Mouse (Mus musculus): Measurements from ENCODE around the gene Emsy. TPM values are rescaled to one million over a fixed set of nuclear protein-coding genes. Genes with fewer than 3 reads are reported as not detected.

Gene Emsy
- polyA plus RNA-seq, 1 experiment: 14.8 TPM

GRCm38 (mm10) chr7:98607158-98607557 is 49.4 kb downstream of the Emsy start:
- H3K4me3 ChIP-seq (ENCODE audit: extremely low read depth, insufficient read depth, insufficient read length): no peak overlapping the region
- 75% methylated on average over 4 of the region's 4 CpGs for WGBS
- DNase-seq (ENCODE audit: low read depth in 1 of 2, low spot score in 2 of 2): no peak
- no peak for TF ChIP-seq CTCF (IDR thresholded peaks at IDR 0.05; ENCODE audit: extremely low read depth, insufficient read depth, insufficient read length, insufficient replicate concordance)
- no peak for TF ChIP-seq POLR2A (IDR thresholded peaks at IDR 0.05; ENCODE audit: low read depth, low read length)
- no peaks in the 10 kb centered on the region for H3K27me3 ChIP-seq (ENCODE audit: control insufficient read depth, insufficient read depth, low read length)
- H3K36me3 ChIP-seq (ENCODE audit: control insufficient read depth, insufficient read depth, low read length): peaks cover 8% of the 10 kb centered on the region
- H3K4me1 ChIP-seq (ENCODE audit: control insufficient read depth, insufficient read depth, insufficient read length): no peaks in the 10 kb centered on the region
- no peak overlapping the region for H3K27ac ChIP-seq (ENCODE audit: insufficient read depth, low read length)

GRCm38 (mm10) chr7:98601715-98602114 is 54.9 kb downstream of the Emsy start:
- Histone ChIP-seq H3K36me3 (ENCODE audit: control insufficient read depth, insufficient read depth, low read length) (peaks cover 12% of the 10 kb centered on the region), H3K27ac (ENCODE audit: insufficient read depth, low read length) (no peak overlapping the region), H3K4me1 (ENCODE audit: control insufficient read depth, insufficient read depth, insufficient read length) (no peaks in the 10 kb centered on the region), H3K4me3 (ENCODE audit: extremely low read depth, insufficient read depth, insufficient read length) (no peak overlapping the region), H3K27me3 (ENCODE audit: control insufficient read depth, insufficient read depth, low read length) (no peaks in the 10 kb centered on the region)
- TF ChIP-seq POLR2A (IDR thresholded peaks at IDR 0.05; ENCODE audit: low read depth, low read length) (no peak), CTCF (IDR thresholded peaks at IDR 0.05; ENCODE audit: extremely low read depth, insufficient read depth, insufficient read length, insufficient replicate concordance) (no peak)
- WGBS: 50% methylated on average over 4 of the region's 4 CpGs
- no peak for DNase-seq (ENCODE audit: low read depth in 1 of 2, low spot score in 2 of 2)

GRCm38 (mm10) chr7:98597402-98597801 is 59.2 kb downstream of the Emsy start:
- TF ChIP-seq CTCF (IDR thresholded peaks at IDR 0.05; ENCODE audit: extremely low read depth, insufficient read depth, insufficient read length, insufficient replicate concordance) (no peak), POLR2A (IDR thresholded peaks at IDR 0.05; ENCODE audit: low read depth, low read length) (no peak)
- 95% methylated on average over 8 of the region's 8 CpGs for WGBS
- Histone ChIP-seq H3K27ac (ENCODE audit: insufficient read depth, low read length) (no peak overlapping the region), H3K4me1 (ENCODE audit: control insufficient read depth, insufficient read depth, insufficient read length) (no peaks in the 10 kb centered on the region), H3K27me3 (ENCODE audit: control insufficient read depth, insufficient read depth, low read length) (no peaks in the 10 kb centered on the region), H3K4me3 (ENCODE audit: extremely low read depth, insufficient read depth, insufficient read length) (no peak overlapping the region), H3K36me3 (ENCODE audit: control insufficient read depth, insufficient read depth, low read length) (peaks cover 24% of the 10 kb centered on the region)
- DNase-seq (ENCODE audit: low read depth in 1 of 2, low spot score in 2 of 2): no peak

- Histone ChIP-seq H3K36me3 (ENCODE audit: control insufficient read depth, insufficient read depth, low read length) (peaks cover 31% of the 10 kb centered on the region), H3K4me1 (ENCODE audit: control insufficient read depth, insufficient read depth, insufficient read length) (no peaks in the 10 kb centered on the region), H3K4me3 (ENCODE audit: extremely low read depth, insufficient read depth, insufficient read length) (no peak overlapping the region), H3K27ac (ENCODE audit: insufficient read depth, low read length) (no peak overlapping the region), H3K27me3 (ENCODE audit: control insufficient read depth, insufficient read depth, low read length) (no peaks in the 10 kb centered on the region)
- WGBS: 84% methylated on average over 4 of the region's 4 CpGs
- TF ChIP-seq POLR2A (IDR thresholded peaks at IDR 0.05; ENCODE audit: low read depth, low read length) (no peak), CTCF (IDR thresholded peaks at IDR 0.05; ENCODE audit: extremely low read depth, insufficient read depth, insufficient read length, insufficient replicate concordance) (no peak)
- DNase-seq (ENCODE audit: low read depth in 1 of 2, low spot score in 2 of 2): no peak
Measured at GRCm38 (mm10) chr7:98594731-98595130, 61.9 kb downstream of the Emsy start.

- Histone ChIP-seq H3K27me3 (ENCODE audit: control insufficient read depth, insufficient read depth, low read length) (no peaks in the 10 kb centered on the region), H3K4me1 (ENCODE audit: control insufficient read depth, insufficient read depth, insufficient read length) (no peaks in the 10 kb centered on the region), H3K27ac (ENCODE audit: insufficient read depth, low read length) (no peak overlapping the region), H3K36me3 (ENCODE audit: control insufficient read depth, insufficient read depth, low read length) (peaks cover 28% of the 10 kb centered on the region), H3K4me3 (ENCODE audit: extremely low read depth, insufficient read depth, insufficient read length) (no peak overlapping the region)
- WGBS: 96% methylated on average over 6 of the region's 6 CpGs
- DNase-seq (ENCODE audit: low read depth in 1 of 2, low spot score in 2 of 2): no peak
- TF ChIP-seq POLR2A (IDR thresholded peaks at IDR 0.05; ENCODE audit: low read depth, low read length): no peak
- no peak for TF ChIP-seq CTCF (IDR thresholded peaks at IDR 0.05; ENCODE audit: extremely low read depth, insufficient read depth, insufficient read length, insufficient replicate concordance)
Measured at GRCm38 (mm10) chr7:98593276-98593675, 63.3 kb downstream of the Emsy start.

- Histone ChIP-seq H3K4me3 (ENCODE audit: extremely low read depth, insufficient read depth, insufficient read length) (no peak overlapping the region), H3K4me1 (ENCODE audit: control insufficient read depth, insufficient read depth, insufficient read length) (peaks cover 15% of the 10 kb centered on the region; the same call in 1 of the 2 replicates), H3K36me3 (ENCODE audit: control insufficient read depth, insufficient read depth, low read length) (peaks cover 12% of the 10 kb centered on the region), H3K27ac (ENCODE audit: insufficient read depth, low read length) (no peak overlapping the region), H3K27me3 (ENCODE audit: control insufficient read depth, insufficient read depth, low read length) (no peaks in the 10 kb centered on the region)
- peak in 1 of 2 experiments; percentile 19 for DNase-seq (ENCODE audit: low read depth in 1 of 2, low spot score in 2 of 2)
- 67% methylated on average over 3 of the region's 3 CpGs for WGBS
- no peak for TF ChIP-seq CTCF (IDR thresholded peaks at IDR 0.05; ENCODE audit: extremely low read depth, insufficient read depth, insufficient read length, insufficient replicate concordance)
Measured at GRCm38 (mm10) chr7:98589028-98589427, 67.6 kb downstream of the Emsy start.

GRCm38 (mm10) chr7:98586313-98586712 is 70.3 kb downstream of the Emsy start:
- H3K27ac ChIP-seq (ENCODE audit: insufficient read depth, low read length): no peak overlapping the region; the same call in 1 of the 2 replicates
- H3K27me3 ChIP-seq (ENCODE audit: control insufficient read depth, insufficient read depth, low read length): no peaks in the 10 kb centered on the region
- peaks cover 8% of the 10 kb centered on the region for H3K36me3 ChIP-seq (ENCODE audit: control insufficient read depth, insufficient read depth, low read length)
- no peak overlapping the region for H3K4me3 ChIP-seq (ENCODE audit: extremely low read depth, insufficient read depth, insufficient read length)
- no peak for TF ChIP-seq POLR2A (IDR thresholded peaks at IDR 0.05; ENCODE audit: low read depth, low read length)
- 31% methylated on average over 3 of the region's 3 CpGs for WGBS
- H3K4me1 ChIP-seq (ENCODE audit: control insufficient read depth, insufficient read depth, insufficient read length): peaks cover 15% of the 10 kb centered on the region; the same call in 1 of the 2 replicates
- peak; percentile 35 to 39 for DNase-seq (ENCODE audit: low read depth in 1 of 2, low spot score in 2 of 2)

Measured in spleen, adult 2 months (tissue).